Mouse (Mus musculus) intestine, postnatal 0 days (tissue): Measurements from ENCODE around the gene Klhdc8a. TPM values are rescaled to one million over a fixed set of nuclear protein-coding genes. Genes with fewer than 3 reads are reported as not detected.

Source experiments
- ATAC-seq: fragments of 200-750 bp; cut with Nextera tagmentation; 2 replicates; pipeline ENCODE4 v1.8.0; 2017; ENCODE audit warnings: mild to moderate bottlenecking, moderate TSS enrichment, moderate library complexity
- H3K27ac ChIP-seq: fragments of 300-500 bp; sonication (generic); 2 replicates; pipeline ENCODE4 v1.5.1; 2014; ENCODE audit warnings: mild to moderate bottlenecking, low read depth, low read length, moderate library complexity
- H3K27me3 ChIP-seq: fragments of 300-500 bp; sonication (generic); replicated peaks from 2 replicates; pipeline ENCODE4 v1.6.1; 2014; ENCODE audit warnings: low read length, mixed read lengths; ENCODE audit not compliant: control insufficient read depth, insufficient read depth
- H3K36me3 ChIP-seq: fragments of 300-500 bp; sonication (generic); 2 replicates; pipeline ENCODE4 v1.6.1; 2014; ENCODE audit warnings: mild to moderate bottlenecking, moderate library complexity; ENCODE audit not compliant: control insufficient read depth, insufficient read depth
- H3K4me1 ChIP-seq: fragments of 300-500 bp; sonication (generic); replicated peaks from 2 replicates; pipeline ENCODE4 v1.6.1; 2014; ENCODE audit warnings: antibody characterized with exemption, low read length, mixed read lengths; ENCODE audit not compliant: control insufficient read depth, insufficient read depth
- H3K4me2 ChIP-seq: fragments of 300-500 bp; sonication (generic); replicated peaks from 2 replicates; pipeline ENCODE4 v1.6.1; 2014; ENCODE audit warnings: low read depth, mild to moderate bottlenecking, moderate library complexity
- H3K4me3 ChIP-seq: fragments of 300-500 bp; sonication (generic); 2 replicates; pipeline ENCODE4 v1.5.1; 2014; ENCODE audit warnings: low read depth, low read length
- H3K9ac ChIP-seq: fragments of 300-500 bp; sonication (generic); 2 replicates; pipeline ENCODE4 v1.6.1; 2014; ENCODE audit warnings: mild to moderate bottlenecking, low read depth, low read length
- H3K9me3 ChIP-seq: fragments of 300-500 bp; sonication (generic); 2 replicates; pipeline ENCODE4 v1.6.1; 2016; ENCODE audit warnings: mixed run types; ENCODE audit not compliant: control insufficient read depth
- CTCF ChIP-seq: sonication (generic); IDR thresholded peaks from 2 replicates; pipeline ENCODE4 v1.5.1; 2016; ENCODE audit warnings: low read depth, mild to moderate bottlenecking, control low read depth, antibody characterized with exemption, moderate library complexity
- WGBS: fragments of 180-500 bp; shearing (Covaris S2); extraction: QIAGEN DNeasy Blood & Tissue Kit; methylation state at CpG from one replicate; pipeline ENCODE4 v1.1.7; 2014; 5-methylcytosine and 5-hydroxymethylcytosine counted together
- polyA plus RNA-seq: library from polyadenylated mRNA; unstranded; fragments of >200 nt; fragmentation: Nextera tagmentation; extraction: Ambion mirVana; gene quantifications from 2 replicates; pipeline ENCODE4 v1.2.1, GENCODE M21; 2015

Klhdc8a gene
- polyA plus RNA-seq, 1 experiment from 2014 or later, result 0.51 TPM

GRCm38 (mm10) chr1:132317894-132318863 is 19.8 kb downstream of the Klhdc8a start:
- H3K4me3 ChIP-seq, result peak overlapping the region; percentile 51; the same call in 1 of the 2 replicates
- no peaks in the 10 kb centered on the region for H3K27me3 ChIP-seq
- no peak for ATAC-seq
- H3K36me3 ChIP-seq, result no peaks in the 10 kb centered on the region; the same call in 1 of the 2 replicates
- no peak for TF ChIP-seq CTCF
- H3K4me1 ChIP-seq, result peaks cover 36% of the 10 kb centered on the region
- peak overlapping the region; percentile 83 for H3K4me2 ChIP-seq
- H3K9ac ChIP-seq, result no peak overlapping the region
- H3K9me3 ChIP-seq, result no peaks in the 10 kb centered on the region
- peak overlapping the region; percentile 70 for H3K27ac ChIP-seq
- WGBS, result 39% methylated on average over 8 of the region's 8 CpGs

GRCm38 (mm10) chr1:132319242-132319641 is 20.8 kb downstream of the Klhdc8a start:
- Histone ChIP-seq H3K4me1 (peaks cover 36% of the 10 kb centered on the region), H3K36me3 (no peaks in the 10 kb centered on the region; the same call in 1 of the 2 replicates), H3K27me3 (no peaks in the 10 kb centered on the region), H3K9ac (no peak overlapping the region), H3K27ac (peak overlapping the region; percentile 46; the same call in 1 of the 2 replicates), H3K4me2 (peak overlapping the region; percentile 27; the same call in 1 of the 2 replicates), H3K9me3 (no peaks in the 10 kb centered on the region), H3K4me3 (no peak overlapping the region)
- TF ChIP-seq CTCF, result no peak
- WGBS, result 42% methylated on average over 5 of the region's 5 CpGs
- ATAC-seq, result peak; percentile 39

GRCm38 (mm10) chr1:132321821-132322580 is 23.6 kb downstream of the Klhdc8a start:
- H3K27me3 ChIP-seq, result no peaks in the 10 kb centered on the region
- H3K4me1 ChIP-seq, result peaks cover 36% of the 10 kb centered on the region
- 57% methylated on average over 7 of the region's 7 CpGs for WGBS
- H3K27ac ChIP-seq, result peak overlapping the region; percentile 41
- no peak for TF ChIP-seq CTCF
- no peak overlapping the region for H3K4me3 ChIP-seq
- H3K36me3 ChIP-seq, result peaks cover 20% of the 10 kb centered on the region
- H3K9ac ChIP-seq, result 0 out of 2 replicates have a peak overlapping the region, but pooled peaks have one; percentile 17
- peak; percentile 34; the same call in 1 of the 2 replicates for ATAC-seq
- no peaks in the 10 kb centered on the region for H3K9me3 ChIP-seq
- H3K4me2 ChIP-seq, result no peak overlapping the region

- Histone ChIP-seq H3K36me3 (peaks cover 26% of the 10 kb centered on the region), H3K27me3 (no peaks in the 10 kb centered on the region), H3K4me3 (no peak overlapping the region), H3K4me1 (peaks cover 29% of the 10 kb centered on the region), H3K9ac (0 out of 2 replicates have a peak overlapping the region, but pooled peaks have one; percentile 17), H3K9me3 (no peaks in the 10 kb centered on the region), H3K4me2 (no peak overlapping the region), H3K27ac (peak overlapping the region; percentile 41; the same call in 1 of the 2 replicates)
- no peak for ATAC-seq
- 53% methylated on average over 13 of the region's 13 CpGs for WGBS
- peak; percentile 18; the same call in 1 of the 2 replicates for TF ChIP-seq CTCF
These were observed 24.5 kb downstream of the Klhdc8a start for GRCm38 (mm10) chr1:132322711-132323542.

GRCm38 (mm10) chr1:132326777-132327176 is 28.4 kb downstream of the Klhdc8a start:
- peaks cover 48% of the 10 kb centered on the region for H3K36me3 ChIP-seq
- no peak overlapping the region for H3K27ac ChIP-seq
- no peak for TF ChIP-seq CTCF
- H3K27me3 ChIP-seq, result no peaks in the 10 kb centered on the region
- WGBS, result 50% methylated on average over 9 of the region's 9 CpGs
- H3K9ac ChIP-seq, result no peak overlapping the region
- ATAC-seq, result no peak
- peaks cover 7% of the 10 kb centered on the region; the same call in 1 of the 2 replicates for H3K4me1 ChIP-seq
- no peaks in the 10 kb centered on the region for H3K9me3 ChIP-seq
- H3K4me3 ChIP-seq, result no peak overlapping the region
- no peak overlapping the region for H3K4me2 ChIP-seq
